In the genomic region with DNA sequence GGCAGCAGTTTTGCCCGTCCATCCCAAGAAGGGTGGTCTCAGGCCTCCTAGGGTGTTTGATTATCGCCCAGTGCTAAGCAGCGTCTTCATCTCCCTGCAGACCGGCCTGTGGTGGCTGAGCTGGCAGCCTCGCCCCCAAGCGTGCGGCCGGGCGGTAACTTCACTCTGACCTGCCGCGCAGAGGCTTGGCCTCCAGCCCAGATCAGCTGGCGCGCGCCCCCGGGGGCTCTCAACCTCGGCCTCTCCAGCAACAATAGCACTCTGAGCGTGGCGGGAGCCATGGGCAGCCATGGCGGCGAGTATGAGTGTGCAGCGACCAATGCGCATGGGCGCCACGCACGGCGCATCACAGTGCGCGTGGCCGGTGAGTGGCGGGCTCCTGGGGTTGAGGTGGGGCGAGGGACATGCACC, we compare ENCODE assay signal across 8 mouse cellular contexts. TPM values are rescaled to one million over a fixed set of nuclear protein-coding genes. Genes with fewer than 3 reads are reported as not detected.
DNase-seq lines count a peak whose midpoint lies in the region; ATAC-seq and TF ChIP-seq lines count a peak whose summit lies in the region.

No protein-coding gene starts in this region.

- peak overlapping the region; percentile 87 for H3K27ac ChIP-seq in layer of hippocampus, adult 2 months
- no peak overlapping the region for H3K27ac ChIP-seq in embryonic facial prominence, embryonic 13.5 days
- H3K27ac ChIP-seq in neural tube, embryonic 14.5 days (ENCODE audit: low read depth, low read length) = no peak overlapping the region

- H3K9ac ChIP-seq in embryonic facial prominence, embryonic 13.5 days = peak overlapping the region; percentile 62
- peak overlapping the region; percentile 46; the same call in 1 of the 2 replicates for H3K9ac ChIP-seq in neural tube, embryonic 14.5 days (replicated peaks; ENCODE audit: low read depth, low read length)

- peaks cover 82% of the 10 kb centered on the region for H3K27me3 ChIP-seq in embryonic facial prominence, embryonic 13.5 days
- peaks cover 60% of the 10 kb centered on the region for H3K27me3 ChIP-seq in neural tube, embryonic 14.5 days (ENCODE audit: control insufficient read depth, insufficient read depth, low read length)

- peak overlapping the region; percentile 71 for H3K4me2 ChIP-seq in embryonic facial prominence, embryonic 13.5 days
- peak overlapping the region; percentile 57 for H3K4me2 ChIP-seq in neural tube, embryonic 14.5 days (ENCODE audit: low read depth, low read length)

- no peak for TF ChIP-seq CTCF in layer of hippocampus, adult 2 months (conservative IDR thresholded peaks at IDR 0.05)

- 0 out of 2 replicates have a peak, but pooled peaks cover 7% of the 10 kb centered on the region for H3K9me3 ChIP-seq in embryonic facial prominence, embryonic 13.5 days
- no peaks in the 10 kb centered on the region for H3K9me3 ChIP-seq in neural tube, embryonic 14.5 days (ENCODE audit: control insufficient read depth, low read length)

- no peak for ATAC-seq in embryonic facial prominence, embryonic 13.5 days (ENCODE audit: insufficient number of reproducible peaks, insufficient read depth, low FRiP score, low TSS enrichment, low read depth)
- ATAC-seq in neural tube, embryonic 14.5 days (ENCODE audit: low read depth) = peak; percentile 68
- no peak for ATAC-seq in CD4-positive, CD25-positive, alpha-beta regulatory T cell, adult 4 months

- H3K36me3 ChIP-seq in embryonic facial prominence, embryonic 13.5 days = no peaks in the 10 kb centered on the region
- no peaks in the 10 kb centered on the region for H3K36me3 ChIP-seq in neural tube, embryonic 14.5 days (ENCODE audit: control insufficient read depth, insufficient read depth, low read length)

- H3K4me1 ChIP-seq in embryonic facial prominence, embryonic 13.5 days = peaks cover 36% of the 10 kb centered on the region
- peaks cover 14% of the 10 kb centered on the region; the same call in 1 of the 2 replicates for H3K4me1 ChIP-seq in neural tube, embryonic 14.5 days (ENCODE audit: control insufficient read depth, insufficient read depth, low read length)

- peak in 1 of 2 experiments; percentile 39 for DNase-seq in layer of hippocampus, adult 2 months (ENCODE audit: low spot score in 2 of 2)
- no peak for DNase-seq in layer of hippocampus, adult 9-11 months
- peak; percentile 85 for DNase-seq in heart, postnatal 4 days
- peak; percentile 52 to 69 for DNase-seq in left cerebral cortex, postnatal 36 days (ENCODE audit: low spot score in 2 of 2)
- DNase-seq in thymus, postnatal 0 days (ENCODE audit: low spot score) = no peak

- 1% methylated on average over 31 of the region's 31 CpGs for WGBS in embryonic facial prominence, embryonic 13.5 days
- WGBS in neural tube, embryonic 14.5 days = 2% methylated on average over 31 of the region's 31 CpGs

- H3K4me3 ChIP-seq in layer of hippocampus, adult 2 months = peak overlapping the region; percentile 34
- peak overlapping the region; percentile 47 for H3K4me3 ChIP-seq in embryonic facial prominence, embryonic 13.5 days
- H3K4me3 ChIP-seq in neural tube, embryonic 14.5 days (ENCODE audit: low read depth, low read length) = peak overlapping the region; percentile 40

- intact Hi-C loops in left cerebral cortex, postnatal 36 days (cut with DNase I) = no loop called here

RNA-seq across cellular contexts. Expression of a gene that starts 5.6 kb away (rescaled TPM):
- total RNA-seq in layer of hippocampus, adult 2 months (2021) = 100 to 1,000 TPM; 363 to 382 TPM
- polyA plus RNA-seq in embryonic facial prominence, embryonic 13.5 days (2015; fragmentation: Nextera tagmentation; extraction: Ambion mirVana) = 0.13 and 0.21 TPM in 2 replicates
- total RNA-seq in heart, postnatal 4 days (2021) = not detected
- total RNA-seq in left cerebral cortex, postnatal 36 days (2021) = 100 to 1,000 TPM; 235 to 249 TPM
- polyA plus RNA-seq in neural tube, embryonic 14.5 days (2014; fragmentation: Nextera tagmentation; extraction: Ambion mirVana) = 1.3 and 1.6 TPM in 2 replicates
- 0.14 and 0.33 TPM in 2 replicates for polyA plus RNA-seq in thymus, postnatal 0 days (2015; fragmentation: Nextera tagmentation; extraction: Ambion mirVana)
- polyA plus RNA-seq in CD4-positive, CD25-positive, alpha-beta regulatory T cell, adult 4 months (2017; shearing (Covaris generic)) = under 1 TPM in 1 of 2 experiments, not detected in 1; 0.20 TPM

RNA-seq across cellular contexts. Expression of a gene that starts 8.3 kb away (rescaled TPM):
- under 1 TPM; 0.83 to 0.84 TPM for total RNA-seq in layer of hippocampus, adult 2 months (2021)
- 0.27 and 2.6 TPM in 2 replicates for polyA plus RNA-seq in embryonic facial prominence, embryonic 13.5 days (2015; fragmentation: Nextera tagmentation; extraction: Ambion mirVana)
- under 1 TPM; 0.27 to 0.93 TPM for total RNA-seq in heart, postnatal 4 days (2021)
- total RNA-seq in left cerebral cortex, postnatal 36 days (2021) = 1 to 10 TPM; 1.2 to 1.3 TPM
- 0.27 TPM in 1 of 2 replicates, not detected in the other for polyA plus RNA-seq in neural tube, embryonic 14.5 days (2014; fragmentation: Nextera tagmentation; extraction: Ambion mirVana)
- polyA plus RNA-seq in thymus, postnatal 0 days (2015; fragmentation: Nextera tagmentation; extraction: Ambion mirVana) = 0.31 and 0.48 TPM in 2 replicates
- 1 to 10 TPM; 2.7 to 3.5 TPM for polyA plus RNA-seq in CD4-positive, CD25-positive, alpha-beta regulatory T cell, adult 4 months (2017; shearing (Covaris generic))

RNA-seq across cellular contexts. Expression of a gene that starts 21.7 kb away (rescaled TPM):
- 1 to 10 TPM; 2.6 to 2.8 TPM for total RNA-seq in layer of hippocampus, adult 2 months (2021)
- polyA plus RNA-seq in embryonic facial prominence, embryonic 13.5 days (2015; fragmentation: Nextera tagmentation; extraction: Ambion mirVana) = 13.4 and 15.4 TPM in 2 replicates
- total RNA-seq in heart, postnatal 4 days (2021) = 1 to 10 TPM; 8.0 to 8.5 TPM
- 1 to 10 TPM; 2.4 to 3.2 TPM for total RNA-seq in left cerebral cortex, postnatal 36 days (2021)
- 1.4 and 3.6 TPM in 2 replicates for polyA plus RNA-seq in neural tube, embryonic 14.5 days (2014; fragmentation: Nextera tagmentation; extraction: Ambion mirVana)
- polyA plus RNA-seq in thymus, postnatal 0 days (2015; fragmentation: Nextera tagmentation; extraction: Ambion mirVana) = 64.8 and 64.9 TPM in 2 replicates
- polyA plus RNA-seq in CD4-positive, CD25-positive, alpha-beta regulatory T cell, adult 4 months (2017; shearing (Covaris generic)) = 100 to 1,000 TPM in 1 of 2 experiments, 10 to 100 TPM in 1; 66.8 to 106 TPM

RNA-seq across cellular contexts. Expression of a gene that starts 29.4 kb away (rescaled TPM):
- total RNA-seq in layer of hippocampus, adult 2 months (2021) = under 1 TPM in 1 of 2 experiments, not detected in 1; 0.71 TPM
- polyA plus RNA-seq in embryonic facial prominence, embryonic 13.5 days (2015; fragmentation: Nextera tagmentation; extraction: Ambion mirVana) = 1.3 TPM in 1 of 2 replicates, not detected in the other
- not detected for total RNA-seq in heart, postnatal 4 days (2021)
- total RNA-seq in left cerebral cortex, postnatal 36 days (2021) = not detected
- 1.2 and 2.7 TPM in 2 replicates for polyA plus RNA-seq in neural tube, embryonic 14.5 days (2014; fragmentation: Nextera tagmentation; extraction: Ambion mirVana)
- polyA plus RNA-seq in thymus, postnatal 0 days (2015; fragmentation: Nextera tagmentation; extraction: Ambion mirVana) = 0.59 and 0.69 TPM in 2 replicates
- 1 to 10 TPM in 1 of 2 experiments, not detected in 1; 1.4 TPM for polyA plus RNA-seq in CD4-positive, CD25-positive, alpha-beta regulatory T cell, adult 4 months (2017; shearing (Covaris generic))

RNA-seq across cellular contexts. Expression of a gene that starts 34.9 kb away (rescaled TPM):
- total RNA-seq in layer of hippocampus, adult 2 months (2021) = 10 to 100 TPM; 63.8 to 64.6 TPM
- 142 TPM in 2 replicates for polyA plus RNA-seq in embryonic facial prominence, embryonic 13.5 days (2015; fragmentation: Nextera tagmentation; extraction: Ambion mirVana)
- total RNA-seq in heart, postnatal 4 days (2021) = 10 to 100 TPM; 85.7 to 98.0 TPM
- total RNA-seq in left cerebral cortex, postnatal 36 days (2021) = 10 to 100 TPM; 59.6 to 62.5 TPM
- 103 and 115 TPM in 2 replicates for polyA plus RNA-seq in neural tube, embryonic 14.5 days (2014; fragmentation: Nextera tagmentation; extraction: Ambion mirVana)
- polyA plus RNA-seq in thymus, postnatal 0 days (2015; fragmentation: Nextera tagmentation; extraction: Ambion mirVana) = 116 and 130 TPM in 2 replicates
- polyA plus RNA-seq in CD4-positive, CD25-positive, alpha-beta regulatory T cell, adult 4 months (2017; shearing (Covaris generic)) = 100 to 1,000 TPM in 1 of 2 experiments, 10 to 100 TPM in 1; 94.9 to 122 TPM

Comparison
In these comparisons a context has a peak if more than half of its experiments do, and no peak if none do; other contexts are left out.
1. DNase-seq: peak in heart, postnatal 4 days (single experiment) and left cerebral cortex, postnatal 36 days (2 of 2); none in layer of hippocampus, adult 9-11 months (single experiment) and thymus, postnatal 0 days (single experiment).
2. Peak in every context shown above with its lines, with median percentiles within 50 percentile points of each other: H3K4me3 ChIP-seq.